Mouse (Mus musculus) ES-E14 (cell line): Measurements from ENCODE around the gene Vmn2r102.

Source experiments
- CHD2 ChIP-seq: IDR thresholded peaks from 2 replicates; pipeline ENCODE4 v1.6.1; 2014; ENCODE audit warnings: mild to moderate bottlenecking, low read depth, low read length, inconsistent platforms
- HCFC1 ChIP-seq: IDR thresholded peaks from 2 replicates; pipeline ENCODE4 v1.6.1; 2012; ENCODE audit warnings: low read length, inconsistent platforms, borderline replicate concordance; ENCODE audit not compliant: insufficient read depth
- MAFK ChIP-seq: IDR thresholded peaks from 2 replicates; pipeline ENCODE4 v1.6.1; 2014; ENCODE audit warnings: mild to moderate bottlenecking, low read depth, low read length, inconsistent platforms; ENCODE audit not compliant: insufficient read depth
- ZC3H11A ChIP-seq: IDR thresholded peaks from 2 replicates; pipeline ENCODE4 v1.6.1; 2012; ENCODE audit warnings: low read depth, mild to moderate bottlenecking, inconsistent platforms, low read length, borderline replicate concordance
- ZNF384 ChIP-seq: IDR thresholded peaks from 2 replicates; pipeline ENCODE4 v1.6.1; 2012; ENCODE audit warnings: low read depth, low read length, inconsistent platforms

DNA sequence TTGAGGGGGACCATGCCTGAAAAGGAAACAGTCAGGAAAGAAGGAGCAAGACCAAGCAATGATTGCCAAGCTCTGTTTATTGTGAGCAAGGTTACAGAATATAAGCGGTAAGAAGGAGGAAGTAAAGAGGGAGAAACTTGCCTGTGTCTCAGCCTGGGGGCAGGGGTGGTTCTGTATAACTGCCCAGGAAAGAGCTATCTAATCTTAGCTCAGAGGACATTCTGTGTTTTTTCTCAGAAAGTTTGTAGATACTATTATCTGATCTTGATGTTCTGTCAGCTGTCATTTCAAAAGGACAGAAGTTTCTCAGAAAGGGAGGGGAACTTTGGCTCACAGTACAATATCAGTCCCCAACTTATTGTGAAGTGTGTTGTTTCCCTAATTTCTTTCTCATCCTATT is 30.8 kb upstream of the Vmn2r102 start:
- TF ChIP-seq CHD2 (no peak), ZNF384 (no peak), MAFK (no peak), ZC3H11A (no peak), HCFC1 (no peak)
